Mouse (Mus musculus) erythroblast, embryonic 14.5 days (primary cell): ENCODE measurements at regions not wholly inside any gene's neighbourhood (a gene's known extent, or its start where the extent isn't known, plus 50 kb on each side); places are given as distances from the start of the nearest gene placed in this dataset.

Source experiments
- GATA1 ChIP-seq: IDR thresholded peaks from 2 replicates; pipeline ENCODE4 v1.6.1; 2012; ENCODE audit warnings: low read length, inconsistent platforms, mixed read lengths
- TAL1 ChIP-seq: IDR thresholded peaks from 3 replicates; pipeline ENCODE4 v1.6.1; 2012; ENCODE audit warnings: low read length, inconsistent platforms, mixed read lengths

DNA sequence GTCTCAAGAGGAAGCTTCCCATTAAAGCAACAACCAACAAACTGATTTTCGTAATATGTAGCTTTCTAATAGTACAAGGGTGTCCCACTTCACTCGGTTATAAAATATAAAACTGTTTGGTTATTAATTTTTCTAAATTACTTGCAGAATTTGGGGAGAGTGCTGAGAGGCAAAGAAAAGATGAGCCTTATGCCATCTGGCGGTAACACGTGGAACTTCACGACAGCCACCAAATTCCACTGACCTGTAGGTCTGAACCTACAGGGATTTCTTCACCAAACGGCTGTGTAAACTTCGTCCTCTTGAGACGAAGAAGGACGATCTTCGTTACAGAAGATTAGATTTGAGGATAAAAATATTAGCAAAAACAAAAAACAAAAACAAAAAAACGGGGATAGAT lies 262.1 kb upstream of the Nfe2l3 start:
- no peak for TF ChIP-seq GATA1
- TF ChIP-seq TAL1 = no peak
